In genomic region chr4:40268835-40269234, GRCm38 (mm10) we compare ENCODE assay signal across 8 mouse cellular contexts. TPM values are rescaled to one million over a fixed set of nuclear protein-coding genes. Genes with fewer than 3 reads are reported as not detected.
A peak's percentile ranks its signal among the peaks of the same experiment; 100 is the strongest.
DNase-seq lines count a peak whose midpoint lies in the region; ATAC-seq lines count a peak whose summit lies in the region.

No protein-coding gene starts in this region.

- ATAC-seq in lung, embryonic 16.5 days (ENCODE audit: low read depth): peak; percentile 4; the same call in 1 of the 2 replicates

- H3K9ac ChIP-seq in lung, embryonic 16.5 days (ENCODE audit: low read length): peak overlapping the region; percentile 95

- peak; percentile 48 for DNase-seq in adrenal gland, postnatal 14 days
- DNase-seq in adrenal gland, postnatal 4 days (ENCODE audit: low spot score in 2 of 2): no peak
- no peak for DNase-seq in lung, postnatal 36 days
- no peak for DNase-seq in hindbrain, embryonic 10.5 days (ENCODE audit: low spot score)
- DNase-seq in right cerebral cortex, postnatal 4 days: no peak
- no peak for DNase-seq in left cerebral cortex, postnatal 36 days (ENCODE audit: low spot score in 2 of 2)

- peaks cover 9% of the 10 kb centered on the region for H3K36me3 ChIP-seq in lung, embryonic 16.5 days (ENCODE audit: control insufficient read depth, insufficient read depth, low read length)
- H3K36me3 ChIP-seq in hindbrain, embryonic 10.5 days: peaks cover 46% of the 10 kb centered on the region
- H3K36me3 ChIP-seq in macrophage (ENCODE audit: inconsistent target): peaks cover 19% of the 10 kb centered on the region

- H3K79me2 ChIP-seq in macrophage (ENCODE audit: inconsistent target): peaks cover 67% of the 10 kb centered on the region

- H3K4me1 ChIP-seq in lung, embryonic 16.5 days (replicated peaks; ENCODE audit: control insufficient read depth, insufficient read depth, low read length): peaks cover 16% of the 10 kb centered on the region
- H3K4me1 ChIP-seq in hindbrain, embryonic 10.5 days (replicated peaks): peaks cover 19% of the 10 kb centered on the region

- intact Hi-C loops in left cerebral cortex, postnatal 36 days (cut with DNase I): loop anchor here (1.0 kb wide), 1 partner anchor 10 kb away; the partner anchor contains the start of gene Ndufb6

- peak overlapping the region; percentile 90 for H3K4me2 ChIP-seq in lung, embryonic 16.5 days (ENCODE audit: low read depth, low read length)

- H3K4me3 ChIP-seq in lung, embryonic 16.5 days (ENCODE audit: low read length): peak overlapping the region; percentile 90
- peak overlapping the region; percentile 71 for H3K4me3 ChIP-seq in hindbrain, embryonic 10.5 days
- peak overlapping the region; percentile 98 for H3K4me3 ChIP-seq in macrophage (ENCODE audit: inconsistent target)

- H3K9me3 ChIP-seq in lung, embryonic 16.5 days (ENCODE audit: control insufficient read depth, low read length): no peaks in the 10 kb centered on the region
- H3K9me3 ChIP-seq in hindbrain, embryonic 10.5 days: no peaks in the 10 kb centered on the region

- no peaks in the 10 kb centered on the region for H3K27me3 ChIP-seq in lung, embryonic 16.5 days (ENCODE audit: control insufficient read depth, insufficient read depth, low read depth, low read length)
- H3K27me3 ChIP-seq in hindbrain, embryonic 10.5 days (ENCODE audit: insufficient read depth, poor library complexity, severe bottlenecking): no peaks in the 10 kb centered on the region

- H3K27ac ChIP-seq in lung, embryonic 16.5 days (ENCODE audit: low read length): peak overlapping the region; percentile 95
- H3K27ac ChIP-seq in hindbrain, embryonic 10.5 days: peak overlapping the region; percentile 95
- peak overlapping the region; percentile 96 for H3K27ac ChIP-seq in macrophage

- under 1% methylated on average over 16 of the region's 16 CpGs for WGBS in lung, embryonic 16.5 days
- under 1% methylated on average over 16 of the region's 16 CpGs for WGBS in hindbrain, embryonic 10.5 days
- under 1% methylated on average over 13 of the region's 16 CpGs for WGBS in macrophage (ENCODE audit: missing documents)

RNA-seq across cellular contexts. Expression of gene Smim27, which starts 0.5 kb away (rescaled TPM):
- 34.0 and 34.3 TPM in 2 replicates for total RNA-seq in adrenal gland, postnatal 14 days (2021)
- 10 to 100 TPM; 35.6 to 45.2 TPM for total RNA-seq in adrenal gland, postnatal 4 days (2021)
- polyA plus RNA-seq in lung, embryonic 16.5 days (2015; fragmentation: Nextera tagmentation; extraction: Ambion mirVana): 36.6 and 40.2 TPM in 2 replicates
- 26.0 and 26.6 TPM in 2 replicates for polyA plus RNA-seq in hindbrain, embryonic 10.5 days (2016; fragmentation: Nextera tagmentation; extraction: Ambion mirVana)
- total RNA-seq in macrophage (2018; cell fraction: chromatin; rRNA removed): 1 to 10 TPM in 13 of 26 experiments, under 1 TPM in 4, not detected in 9; 0.81 to 6.5 (median 2.3) TPM
- 10 to 100 TPM in 2 of 26 experiments, 1 to 10 TPM in 24; 4.4 to 22.0 (median 5.7) TPM for total RNA-seq in macrophage (2018; cell fraction: cytosol; rRNA removed)
- 1 to 10 TPM in 24 of 26 experiments, under 1 TPM in 1, not detected in 1; 0.60 to 7.3 (median 2.6) TPM for total RNA-seq in macrophage (2018; cell fraction: nucleus; rRNA removed)
- polyA plus RNA-seq in macrophage (2018): 0.82 to 5.0 TPM (median 4.7 TPM) in 3 replicates
- total RNA-seq in left cerebral cortex, postnatal 36 days (2021): 10 to 100 TPM in 1 of 2 experiments, 1 to 10 TPM in 1; 9.8 to 15.1 TPM

RNA-seq across cellular contexts. Expression of gene Topors, which starts 0.8 kb away (rescaled TPM):
- total RNA-seq in adrenal gland, postnatal 14 days (2021): 28.1 TPM in 2 replicates
- 10 to 100 TPM; 36.7 to 37.9 TPM for total RNA-seq in adrenal gland, postnatal 4 days (2021)
- 39.2 and 39.4 TPM in 2 replicates for polyA plus RNA-seq in lung, embryonic 16.5 days (2015; fragmentation: Nextera tagmentation; extraction: Ambion mirVana)
- 38.4 and 45.2 TPM in 2 replicates for polyA plus RNA-seq in hindbrain, embryonic 10.5 days (2016; fragmentation: Nextera tagmentation; extraction: Ambion mirVana)
- 10 to 100 TPM; 13.3 to 52.2 (median 26.9) TPM for total RNA-seq in macrophage (2018; cell fraction: chromatin; rRNA removed)
- total RNA-seq in macrophage (2018; cell fraction: cytosol; rRNA removed): 10 to 100 TPM; 26.0 to 49.3 (median 34.1) TPM
- total RNA-seq in macrophage (2018; cell fraction: nucleus; rRNA removed): 10 to 100 TPM; 15.4 to 55.4 (median 33.6) TPM
- polyA plus RNA-seq in macrophage (2018): 31.6 to 53.7 TPM (median 31.7 TPM) in 3 replicates
- total RNA-seq in left cerebral cortex, postnatal 36 days (2021): 10 to 100 TPM; 18.0 to 19.5 TPM

RNA-seq across cellular contexts. Expression of gene Ndufb6, which starts 10.4 kb away (rescaled TPM):
- total RNA-seq in adrenal gland, postnatal 14 days (2021): 425 and 435 TPM in 2 replicates
- 100 to 1,000 TPM; 174 to 206 TPM for total RNA-seq in adrenal gland, postnatal 4 days (2021)
- polyA plus RNA-seq in lung, embryonic 16.5 days (2015; fragmentation: Nextera tagmentation; extraction: Ambion mirVana): 293 and 294 TPM in 2 replicates
- polyA plus RNA-seq in hindbrain, embryonic 10.5 days (2016; fragmentation: Nextera tagmentation; extraction: Ambion mirVana): 317 and 344 TPM in 2 replicates
- total RNA-seq in macrophage (2018; cell fraction: chromatin; rRNA removed): 10 to 100 TPM in 1 of 26 experiments, 1 to 10 TPM in 13, not detected in 12; 1.5 to 13.8 (median 2.8) TPM
- 10 to 100 TPM; 48.6 to 76.5 (median 60.9) TPM for total RNA-seq in macrophage (2018; cell fraction: cytosol; rRNA removed)
- 10 to 100 TPM in 9 of 26 experiments, 1 to 10 TPM in 17; 4.2 to 18.1 (median 7.5) TPM for total RNA-seq in macrophage (2018; cell fraction: nucleus; rRNA removed)
- 20.0 to 125 TPM (median 65.2 TPM) in 3 replicates for polyA plus RNA-seq in macrophage (2018)
- total RNA-seq in left cerebral cortex, postnatal 36 days (2021): 100 to 1,000 TPM; 170 to 180 TPM

RNA-seq across cellular contexts. Expression of gene Ddx58, which starts 29.2 kb away (rescaled TPM):
- 18.3 and 23.4 TPM in 2 replicates for total RNA-seq in adrenal gland, postnatal 14 days (2021)
- total RNA-seq in adrenal gland, postnatal 4 days (2021): 10 to 100 TPM; 22.7 to 23.4 TPM
- polyA plus RNA-seq in lung, embryonic 16.5 days (2015; fragmentation: Nextera tagmentation; extraction: Ambion mirVana): 11.7 and 13.2 TPM in 2 replicates
- polyA plus RNA-seq in hindbrain, embryonic 10.5 days (2016; fragmentation: Nextera tagmentation; extraction: Ambion mirVana): 2.1 and 4.2 TPM in 2 replicates
- total RNA-seq in macrophage (2018; cell fraction: chromatin; rRNA removed): 100 to 1,000 TPM; 160 to 988 (median 534) TPM
- 100 to 1,000 TPM in 17 of 26 experiments, 10 to 100 TPM in 9; 73.1 to 408 (median 193) TPM for total RNA-seq in macrophage (2018; cell fraction: cytosol; rRNA removed)
- 100 to 1,000 TPM; 133 to 726 (median 483) TPM for total RNA-seq in macrophage (2018; cell fraction: nucleus; rRNA removed)
- polyA plus RNA-seq in macrophage (2018): 54.8 to 145 TPM (median 63.2 TPM) in 3 replicates
- 1 to 10 TPM; 2.6 to 4.3 TPM for total RNA-seq in left cerebral cortex, postnatal 36 days (2021)
